Mouse (Mus musculus): ENCODE results near the gene Efemp1.

Gene Efemp1

GRCm38 (mm10) chr11:28939651-28940050 lies 86.6 kb downstream of the Efemp1 start:
- no peak for DNase-seq

- no peak for DNase-seq
Observed at GRCm38 (mm10) chr11:28951586-28952210, 98.7 kb downstream of the Efemp1 start.

- DNase-seq: no peak
Observed at GRCm38 (mm10) chr11:28954673-28955304, 101.8 kb downstream of the Efemp1 start.

GRCm38 (mm10) chr11:28955305-28955701 lies 102.3 kb downstream of the Efemp1 start:
- no peak for DNase-seq

- no peak for DNase-seq
Observed at GRCm38 (mm10) chr11:28961381-28961780, 108.4 kb downstream of the Efemp1 start.
